Mouse (Mus musculus): ENCODE measurements around the gene Nes.

Gene Nes

DNA sequence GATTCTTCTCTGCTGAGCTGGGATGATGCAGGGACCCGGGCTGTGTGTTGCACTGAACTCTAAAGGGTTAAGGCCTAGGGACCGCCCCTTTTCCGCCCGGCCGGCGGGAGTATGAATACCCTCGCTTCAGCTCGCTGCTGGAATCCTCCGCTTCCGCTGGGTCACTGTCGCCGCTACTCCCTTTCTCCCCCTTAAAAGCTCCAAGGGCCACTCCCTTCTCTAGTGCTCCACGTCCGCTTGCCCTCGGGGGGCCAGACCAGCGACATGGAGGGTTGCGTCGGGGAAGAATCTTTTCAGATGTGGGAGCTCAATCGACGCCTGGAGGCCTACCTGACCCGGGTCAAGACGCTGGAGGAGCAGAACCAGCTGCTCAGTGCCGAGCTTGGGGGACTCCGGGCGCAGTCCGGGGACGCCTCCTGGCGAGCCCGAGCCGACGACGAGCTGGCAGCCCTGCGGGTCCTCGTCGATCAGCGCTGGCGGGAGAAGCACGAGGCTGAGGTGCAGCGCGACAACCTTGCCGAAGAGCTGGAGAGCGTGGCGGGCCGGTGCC lies at the start of gene Nes:
Gene Nes, plus strand, starts transcription at position 140 of the 550 bp plus-strand sequence.
- under 1% methylated on average over 44 of the region's 44 CpGs for WGBS

GRCm38 (mm10) chr3:87924996-87925395 lies 45.9 kb upstream of the Nes start:
- WGBS: 88% methylated on average over 7 of the region's 7 CpGs

DNA sequence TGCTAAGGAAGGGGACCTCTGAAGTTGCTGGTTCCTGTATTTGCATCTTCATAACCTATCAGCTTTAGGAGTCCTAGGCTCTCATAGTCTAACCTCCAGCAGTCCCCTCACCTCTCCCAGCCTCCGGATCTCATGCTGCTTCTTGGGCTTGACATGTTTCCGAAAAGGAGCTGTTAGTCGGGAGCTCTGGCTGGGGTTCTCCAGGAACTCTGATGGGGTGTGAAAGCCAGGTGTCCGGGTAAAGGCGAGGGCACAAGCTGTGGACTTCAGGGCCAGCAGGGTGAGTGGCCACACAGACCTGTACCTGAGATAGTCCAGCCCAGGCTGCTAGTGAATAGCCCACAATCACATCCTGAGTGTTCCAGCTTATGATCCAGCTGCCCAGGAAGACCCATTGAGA lies 43.4 kb upstream of the Nes start:
- WGBS: 93% methylated on average over 5 of the region's 5 CpGs

GRCm38 (mm10) chr3:87929341-87930077 lies 41.4 kb upstream of the Nes start:
- 3% methylated on average over 26 of the region's 26 CpGs for WGBS

- WGBS: under 1% methylated on average over 78 of the region's 78 CpGs
Observed at GRCm38 (mm10) chr3:87930078-87930795, 40.6 kb upstream of the Nes start, which contains the start of the genes Isg20l2 and Rrnad1. Gene Isg20l2 (plus strand): TSS chr3:87930314. Gene Rrnad1 (minus strand): TSS chr3:87930717.

GRCm38 (mm10) chr3:87934026-87934425 lies 36.9 kb upstream of the Nes start:
- WGBS: 54% methylated on average over 5 of the region's 5 CpGs

DNA sequence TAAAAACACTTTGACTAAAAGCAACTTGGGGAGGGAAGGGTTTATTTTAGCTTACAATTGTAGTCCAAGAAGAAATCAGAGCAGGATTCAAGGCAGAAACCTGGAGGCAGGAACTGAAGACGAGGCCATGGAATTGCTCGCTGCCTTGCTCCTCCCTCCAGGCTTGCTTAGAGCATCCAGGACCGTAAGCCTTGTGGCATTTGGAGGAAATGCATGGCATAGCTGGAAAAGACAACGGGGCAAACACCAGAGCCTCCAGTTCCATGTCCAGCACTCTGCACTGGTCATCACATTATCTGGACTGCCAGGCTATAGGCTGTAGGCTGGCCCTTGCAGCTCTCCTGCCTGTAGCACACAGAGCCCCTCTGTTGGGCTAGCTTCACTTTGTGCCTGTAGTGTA lies 36.4 kb upstream of the Nes start:
- 41% methylated on average over 4 of the region's 4 CpGs for WGBS

DNA sequence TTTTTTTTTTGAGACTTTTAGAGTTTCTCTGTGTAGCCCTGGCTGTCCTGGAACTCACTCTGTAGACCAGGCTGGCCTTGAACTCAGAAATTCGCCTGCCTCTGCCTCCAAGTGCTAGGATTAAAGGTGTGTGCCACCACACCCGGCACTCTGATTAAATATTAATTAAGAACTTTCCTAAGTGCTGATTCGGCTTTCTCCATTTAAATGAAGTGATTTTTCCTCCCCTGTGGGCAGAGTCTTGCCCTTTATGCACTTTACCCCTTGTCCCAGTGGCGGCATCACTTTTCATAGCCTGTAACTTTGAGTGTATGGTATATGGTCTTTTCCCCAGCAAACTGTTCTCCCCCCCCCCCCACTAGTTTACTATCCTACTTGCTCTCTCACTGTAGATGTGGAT lies 35.7 kb upstream of the Nes start:
- WGBS: 82% methylated on average over 4 of the region's 4 CpGs

GRCm38 (mm10) chr3:87935776-87936175 lies 35.1 kb upstream of the Nes start:
- 90% methylated on average over 2 of the region's 2 CpGs for WGBS

- WGBS: 59% methylated on average over 5 of the region's 5 CpGs
Observed at GRCm38 (mm10) chr3:87940611-87941010, 30.3 kb upstream of the Nes start.

- 97% methylated on average over 2 of the region's 2 CpGs for WGBS
Observed at GRCm38 (mm10) chr3:87942471-87942870, 28.4 kb upstream of the Nes start.

DNA sequence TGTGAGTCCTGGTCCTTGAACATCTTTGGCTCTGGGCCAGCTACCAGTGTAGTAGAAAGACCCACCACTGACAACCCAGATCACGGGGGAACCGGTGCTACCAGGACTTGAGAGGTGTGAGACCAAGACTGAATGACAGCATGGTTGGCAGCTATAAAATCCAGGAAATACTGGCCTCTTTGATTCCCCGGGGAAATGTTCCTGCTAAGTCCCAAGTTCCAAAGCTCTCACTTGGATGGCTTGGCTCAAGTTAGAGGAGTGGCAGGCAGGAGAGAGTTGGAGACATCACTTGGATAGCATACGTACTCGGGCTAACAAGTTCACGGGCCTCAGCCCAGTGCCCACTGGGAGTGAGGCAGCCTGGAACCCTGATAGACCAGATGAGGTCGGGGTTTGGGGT lies 27.3 kb upstream of the Nes start:
- 74% methylated on average over 7 of the region's 7 CpGs for WGBS

DNA sequence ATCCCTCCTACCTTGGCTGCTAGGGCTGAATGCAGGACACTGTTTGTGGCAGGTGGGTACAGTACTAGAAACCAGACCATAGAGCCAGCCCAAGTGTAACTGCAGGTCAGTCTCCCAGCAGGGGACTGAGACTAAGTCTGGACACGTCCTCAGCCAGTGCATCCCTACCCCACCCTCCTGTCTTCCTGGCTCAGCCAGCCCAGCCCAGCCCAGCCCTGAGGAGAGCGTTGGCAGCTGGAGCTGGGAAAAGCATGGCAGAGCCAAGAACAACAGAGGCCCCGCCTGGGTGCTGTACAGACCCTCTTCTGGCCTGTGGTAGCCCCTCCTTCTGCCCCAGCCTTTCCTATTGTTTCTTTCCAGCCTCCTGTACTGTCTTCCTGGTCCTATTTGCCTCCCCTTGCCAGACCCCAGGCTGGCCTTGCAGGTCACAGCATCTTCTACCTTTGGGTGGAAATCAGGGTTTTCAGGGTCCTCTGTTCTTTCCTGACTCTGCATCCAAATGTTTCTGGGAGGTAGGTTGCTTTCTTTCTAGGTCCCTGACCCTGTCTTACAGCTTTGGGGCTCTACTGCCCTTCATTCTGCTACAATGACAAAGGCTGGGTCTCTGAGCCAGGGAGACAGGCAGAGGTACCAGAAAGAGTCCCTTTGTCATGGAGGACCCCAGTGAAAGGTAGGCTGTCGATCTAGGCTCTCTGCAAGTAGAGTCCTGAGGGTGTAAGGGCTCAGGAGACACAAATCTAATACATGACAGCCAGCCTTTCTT lies 25.9 kb upstream of the Nes start:
- 37% methylated on average over 4 of the region's 4 CpGs for WGBS

- 73% methylated on average over 12 of the region's 12 CpGs for WGBS
Observed at GRCm38 (mm10) chr3:87945781-87946540, 24.9 kb upstream of the Nes start.

- WGBS: 85% methylated on average over 1 of the region's 1 CpGs
Observed at GRCm38 (mm10) chr3:87946541-87946860, 24.4 kb upstream of the Nes start.

DNA sequence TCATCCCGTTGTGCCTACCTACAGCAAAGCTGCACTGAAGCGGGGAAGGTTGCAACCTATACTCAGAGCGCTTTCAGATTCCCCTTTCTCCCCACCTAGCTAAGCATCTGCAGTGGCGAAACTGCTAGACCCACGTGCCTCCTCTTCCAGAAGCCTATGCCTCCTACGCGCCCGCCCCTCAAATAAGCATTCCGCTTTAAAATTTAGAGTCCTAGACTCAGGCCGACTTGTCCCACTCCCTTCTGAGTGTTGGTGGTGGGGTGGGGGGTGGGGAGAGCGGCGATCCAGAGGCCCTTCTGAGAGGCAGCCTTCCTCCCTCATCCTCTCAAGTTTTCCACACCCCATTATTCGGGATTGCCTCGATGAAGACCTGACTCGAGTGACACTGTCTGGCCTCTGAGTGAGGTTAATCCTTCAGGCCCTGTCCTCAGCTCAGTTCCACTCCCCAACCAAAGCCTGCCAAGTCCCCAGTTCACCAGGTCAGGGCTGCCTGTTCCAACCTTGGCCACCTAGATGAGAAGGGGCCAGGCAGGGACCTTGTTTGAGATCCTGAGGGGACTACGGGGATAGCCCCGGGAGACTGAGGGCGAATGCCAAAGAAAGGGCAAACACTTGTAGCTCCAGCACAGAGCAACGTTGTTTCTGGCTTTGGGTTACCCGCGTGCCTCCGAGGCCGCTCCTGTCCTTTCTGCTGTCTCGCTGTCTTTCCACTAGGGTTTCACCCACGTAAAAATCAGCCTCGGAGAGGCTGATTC lies 23.6 kb upstream of the Nes start:
- 13% methylated on average over 26 of the region's 26 CpGs for WGBS

GRCm38 (mm10) chr3:87947811-87948199 lies 23.1 kb upstream of the Nes start:
- 2% methylated on average over 14 of the region's 17 CpGs for WGBS

- 7% methylated on average over 35 of the region's 35 CpGs for WGBS
Observed at GRCm38 (mm10) chr3:87948378-87949265, 22.3 kb upstream of the Nes start, which contains the start of gene Crabp2. Gene Crabp2 (plus strand): TSS chr3:87948666.

- WGBS: 46% methylated on average over 16 of the region's 16 CpGs
Observed at GRCm38 (mm10) chr3:87949266-87949954, 21.5 kb upstream of the Nes start.
